Mouse (Mus musculus): ENCODE measurements around the gene Vrtn.

Gene Vrtn

GRCm38 (mm10) chr12:84687531-84687930 lies 46.7 kb downstream of the Vrtn start:
- DNase-seq (ENCODE audit: low spot score): no peak

DNA sequence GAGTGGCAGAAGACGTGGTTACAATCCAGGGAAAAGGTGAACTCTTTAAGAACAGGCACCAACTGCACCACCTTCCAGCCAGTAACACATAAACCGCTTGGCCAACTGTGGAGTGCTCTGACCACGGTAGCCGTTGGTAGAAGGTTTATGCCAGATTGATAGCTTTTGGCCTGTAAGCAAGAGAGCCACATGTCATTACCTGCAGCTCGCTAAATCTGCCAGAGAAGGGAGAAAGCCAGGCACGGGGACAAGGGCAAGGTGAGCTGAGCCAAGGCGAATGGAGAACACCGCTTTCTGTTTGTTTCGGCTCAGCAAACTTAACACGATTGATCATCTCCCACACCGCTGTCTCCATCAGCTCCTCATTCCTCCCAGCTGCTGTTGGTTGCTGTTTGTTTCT lies 48.2 kb downstream of the Vrtn start:
- no peak for DNase-seq (ENCODE audit: low spot score)

DNA sequence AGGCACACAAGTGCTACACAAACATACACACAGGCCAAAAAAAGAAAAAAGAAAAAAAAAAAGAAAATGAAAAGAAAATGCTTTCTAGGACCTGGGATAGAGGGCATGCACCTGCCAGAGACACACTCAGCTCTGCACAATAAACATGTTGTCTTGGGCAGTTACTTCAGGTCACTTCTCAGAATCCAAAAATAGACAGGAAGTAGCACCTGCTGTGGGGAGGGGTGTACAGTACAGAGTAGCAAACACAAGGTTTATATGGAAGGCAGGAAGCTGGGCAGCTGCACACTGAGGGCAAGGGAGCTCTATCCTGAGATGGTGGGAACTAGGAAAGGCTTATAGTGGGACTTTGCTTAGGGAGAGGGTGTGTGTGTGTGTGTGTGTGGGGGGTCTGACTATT lies 50.5 kb downstream of the Vrtn start:
- DNase-seq (ENCODE audit: low spot score): no peak

DNA sequence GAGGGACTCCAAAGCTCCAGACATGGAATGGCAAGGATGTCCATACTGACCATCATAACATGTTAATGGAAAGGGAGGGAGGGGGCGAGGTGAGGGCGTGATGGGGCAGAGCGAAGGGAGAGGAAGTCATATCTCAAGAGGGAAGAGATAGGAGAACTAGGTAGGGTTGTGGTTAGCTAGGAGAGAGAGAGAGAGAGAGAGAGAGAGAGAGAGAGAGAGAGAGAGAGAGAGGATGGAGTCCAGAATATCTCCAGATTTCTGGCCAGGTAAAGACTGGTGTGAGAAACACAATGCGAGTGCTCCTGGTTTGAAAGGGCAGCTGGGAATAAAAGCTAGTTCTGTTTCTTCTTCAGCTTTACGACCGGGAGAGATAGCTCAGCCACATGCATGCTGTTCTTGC lies 51.3 kb downstream of the Vrtn start:
- no peak for DNase-seq (ENCODE audit: low spot score)

- peak; percentile 43 for DNase-seq (ENCODE audit: low spot score)
Measured at GRCm38 (mm10) chr12:84698319-84699081, 57.7 kb downstream of the Vrtn start, which contains the start of gene Syndig1l. Syndig1l (minus strand) TSS chr12:84698831.
